Mouse (Mus musculus) cerebellum, postnatal 10 days (tissue): Measurements from ENCODE around the gene Acox1.
A peak's percentile ranks its signal among the peaks of the same experiment; 100 is the strongest.

Experiments
- DNase-seq, 2 experiments: peaks; one replicate each; pipeline ENCODE4 v3.0.0; 2021; ENCODE audit warnings: mixed read lengths in 2 of 2

Gene Acox1

DNA sequence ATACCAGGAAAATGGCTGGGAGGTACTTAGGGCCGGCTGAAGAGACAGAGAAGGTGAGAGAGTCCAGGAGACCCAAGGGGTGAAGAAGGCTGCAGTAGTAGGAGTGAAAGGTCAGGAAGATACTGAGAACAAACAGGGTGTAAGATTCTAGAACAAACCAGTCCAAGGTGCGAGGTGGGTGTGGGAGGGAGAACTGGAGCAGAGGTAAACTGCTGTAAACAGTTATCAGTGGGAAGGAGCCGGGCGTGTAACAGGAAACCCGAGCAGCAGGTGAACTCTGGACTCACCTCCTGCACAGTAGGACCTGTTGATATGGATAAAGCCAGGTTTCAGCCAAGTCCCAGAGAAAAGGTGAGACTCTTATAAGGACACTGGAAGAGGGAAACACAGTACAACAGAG lies 11.9 kb upstream of the Acox1 start:
- DNase-seq: no peak

DNA sequence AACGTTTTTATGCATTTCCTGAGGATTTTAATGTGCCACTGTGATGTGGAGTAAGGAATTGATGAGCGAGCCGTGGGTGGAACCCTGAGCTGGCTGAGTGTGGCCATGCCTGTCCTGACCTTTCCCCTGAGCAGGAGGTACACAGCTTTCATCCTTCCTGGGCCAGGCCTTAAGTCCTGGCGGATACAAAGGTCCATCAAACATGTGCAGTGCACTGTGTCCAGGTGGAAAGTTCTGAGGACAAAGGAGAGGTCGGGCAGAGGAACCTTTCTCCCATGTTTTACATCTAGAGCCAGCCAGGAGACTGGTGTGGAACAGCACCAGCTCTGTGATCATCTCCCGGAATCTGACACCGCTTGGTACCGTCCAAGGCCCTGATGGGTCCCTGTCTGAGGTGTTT lies 10.4 kb upstream of the Acox1 start:
- no peak for DNase-seq

DNA sequence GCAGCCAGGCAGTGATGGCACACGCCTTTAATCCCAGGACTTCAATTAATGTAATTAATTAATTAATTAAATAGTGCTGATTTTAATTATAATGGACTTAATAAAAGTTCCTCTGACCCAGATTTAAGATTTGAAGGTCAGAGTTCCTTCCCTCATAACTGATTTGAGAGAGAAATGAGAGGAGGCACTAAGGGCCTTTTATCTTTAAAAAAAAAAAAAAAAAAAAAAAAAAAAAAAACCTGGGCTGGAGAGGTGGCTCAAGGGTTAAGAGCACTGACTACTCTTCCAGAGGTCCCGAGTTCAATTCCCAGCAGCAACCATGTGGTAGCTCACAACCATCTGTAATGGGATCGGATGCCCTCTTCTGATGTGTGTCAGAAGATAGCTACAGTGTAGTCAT lies 9.8 kb upstream of the Acox1 start:
- no peak for DNase-seq

GRCm38 (mm10) chr11:116206678-116207077 lies 7.8 kb upstream of the Acox1 start:
- DNase-seq: no peak

DNA sequence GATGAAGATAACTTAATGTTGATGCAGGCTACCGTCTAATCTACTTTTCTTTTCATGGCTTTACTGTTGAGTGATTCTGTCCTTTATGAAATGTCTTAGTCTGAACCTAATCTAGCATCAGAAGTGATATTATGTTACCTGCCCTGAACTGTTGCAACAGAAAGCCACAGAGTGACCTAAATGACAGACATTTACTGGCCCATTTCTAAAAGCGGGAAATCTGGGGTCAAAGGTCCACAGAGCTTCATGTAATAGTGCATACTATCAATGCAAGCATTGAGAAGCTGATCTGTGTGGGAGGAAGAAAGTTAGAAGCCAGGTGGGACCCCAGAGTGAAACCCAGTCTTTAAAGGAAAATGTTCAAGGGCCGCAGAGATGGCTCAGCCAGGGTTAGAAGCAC lies 4.3 kb upstream of the Acox1 start:
- DNase-seq: no peak

DNA sequence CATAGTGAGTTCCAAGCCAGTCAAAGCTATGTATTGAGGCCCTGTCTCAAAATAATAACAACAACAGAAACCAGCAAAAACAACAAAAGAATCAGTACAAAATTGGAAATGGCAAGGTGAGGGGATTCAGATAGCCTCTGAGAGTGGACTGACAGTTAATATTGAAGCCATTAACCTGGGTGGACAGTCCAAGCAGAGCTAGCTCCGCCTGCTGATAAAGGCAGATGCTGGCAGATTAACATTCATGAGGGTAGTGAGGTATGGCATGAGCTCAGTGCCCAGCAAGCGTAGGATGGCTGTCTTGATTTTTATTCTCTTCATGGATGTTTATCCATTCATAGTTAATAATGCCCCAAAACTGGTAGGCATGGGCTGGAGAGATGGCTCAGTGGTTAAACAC lies 2.3 kb upstream of the Acox1 start:
- no peak for DNase-seq

DNA sequence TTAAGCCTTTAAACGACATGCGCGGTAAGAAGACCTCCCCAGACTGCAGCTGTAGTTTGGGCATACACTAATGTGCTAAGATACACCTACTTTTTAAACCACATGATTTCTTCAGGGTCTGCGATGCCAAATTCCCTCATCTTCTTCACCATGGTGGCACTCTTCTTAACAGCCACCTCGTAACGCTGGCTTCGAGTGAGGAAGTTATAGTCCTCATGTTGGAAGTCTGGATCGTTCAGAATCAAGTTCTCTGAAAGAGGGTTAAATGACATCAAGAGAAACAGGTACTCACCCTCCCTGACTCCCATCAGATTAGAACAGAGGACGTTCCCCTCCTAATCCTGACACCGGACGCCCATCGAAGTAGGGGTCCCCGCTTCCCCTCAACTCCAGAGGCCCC lies 713 bp downstream of the Acox1 start:
- DNase-seq: no peak

DNA sequence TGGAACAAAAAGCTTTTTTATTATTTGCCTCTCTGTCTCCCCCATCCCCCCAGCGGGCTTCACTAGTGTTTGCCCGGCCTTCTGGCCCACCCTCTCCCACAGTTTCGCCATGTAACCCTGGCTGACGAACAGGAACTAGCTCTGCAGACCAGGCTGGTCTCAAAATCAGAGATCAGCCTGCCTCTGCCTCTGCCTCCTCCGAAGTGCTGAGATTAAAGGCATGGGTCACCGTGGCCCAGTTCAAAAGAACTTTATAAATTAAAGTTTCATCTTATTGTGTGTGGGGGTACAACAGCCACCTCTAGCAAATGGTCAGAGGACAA lies 1.3 kb downstream of the Acox1 start:
- DNase-seq: no peak

DNA sequence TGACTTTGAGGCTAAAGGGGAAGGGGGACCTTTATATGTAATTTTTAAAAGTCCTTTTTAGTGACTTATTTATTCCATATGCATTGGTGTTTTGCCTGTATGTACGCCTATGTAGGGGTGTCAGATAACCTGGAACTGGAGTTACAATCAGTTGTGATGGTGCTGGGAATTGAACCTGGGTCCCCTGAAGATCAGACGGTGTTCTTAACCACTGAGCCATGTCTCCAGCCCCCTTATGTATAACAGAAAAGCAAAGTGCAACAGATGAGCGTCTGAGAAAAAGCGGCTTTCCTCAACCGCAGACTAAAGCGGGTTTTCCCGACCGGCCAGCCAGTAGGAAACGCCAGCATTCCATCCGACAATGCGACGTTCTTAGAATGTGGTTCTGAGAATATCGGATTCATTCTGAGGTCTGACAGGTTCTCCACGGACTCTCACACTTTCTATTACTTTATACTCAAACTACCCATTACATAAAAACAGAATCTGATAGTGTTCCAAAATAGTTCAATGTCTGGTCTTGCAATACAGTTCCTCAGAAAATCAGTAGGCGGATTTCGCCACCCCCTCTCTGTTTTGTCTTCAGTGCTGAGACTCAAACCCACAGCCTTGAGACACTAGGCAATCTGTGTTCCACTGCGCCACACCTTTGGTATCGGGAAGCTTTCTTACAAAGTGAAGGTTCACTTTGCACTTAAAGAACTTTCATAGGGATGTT lies 1.8 kb downstream of the Acox1 start:
- no peak for DNase-seq

DNA sequence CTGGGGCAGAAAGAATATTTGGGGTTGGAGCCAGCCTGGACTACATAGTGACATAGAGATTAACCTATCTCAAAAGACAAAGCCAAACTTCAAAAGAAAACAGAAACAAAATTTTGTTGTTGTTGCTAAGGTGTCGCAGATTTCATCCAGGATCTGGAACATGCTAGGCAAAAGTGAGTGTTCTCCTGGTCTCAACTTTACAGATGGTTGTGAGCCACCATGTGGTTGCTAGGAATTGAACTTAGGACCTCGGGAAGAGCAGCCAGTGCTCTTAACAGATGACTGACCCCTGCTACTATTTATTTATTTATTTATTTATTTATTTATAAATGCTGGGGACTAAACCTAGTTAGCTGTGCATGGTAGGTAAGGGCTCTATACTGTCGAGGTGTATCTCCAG lies 2.5 kb downstream of the Acox1 start:
- no peak for DNase-seq

DNA sequence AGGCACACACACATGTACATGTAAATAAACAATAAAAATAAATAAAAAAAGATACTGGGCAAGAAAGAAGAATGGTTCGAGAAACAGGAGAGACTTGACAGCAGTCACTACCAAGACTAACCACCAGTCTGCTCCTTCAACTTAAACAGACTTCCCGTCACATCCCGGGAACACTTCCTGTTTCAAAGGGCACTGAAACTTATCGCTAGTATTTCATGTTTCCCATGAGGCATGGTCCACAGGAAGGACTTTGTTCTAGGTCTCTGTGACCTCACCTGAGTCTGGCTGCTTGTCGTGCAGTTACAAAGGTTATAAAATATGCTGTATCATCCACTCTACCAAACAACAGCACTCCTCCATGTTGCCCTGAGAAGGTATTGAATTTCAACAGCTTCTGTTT lies 3.6 kb downstream of the Acox1 start:
- no peak for DNase-seq

DNA sequence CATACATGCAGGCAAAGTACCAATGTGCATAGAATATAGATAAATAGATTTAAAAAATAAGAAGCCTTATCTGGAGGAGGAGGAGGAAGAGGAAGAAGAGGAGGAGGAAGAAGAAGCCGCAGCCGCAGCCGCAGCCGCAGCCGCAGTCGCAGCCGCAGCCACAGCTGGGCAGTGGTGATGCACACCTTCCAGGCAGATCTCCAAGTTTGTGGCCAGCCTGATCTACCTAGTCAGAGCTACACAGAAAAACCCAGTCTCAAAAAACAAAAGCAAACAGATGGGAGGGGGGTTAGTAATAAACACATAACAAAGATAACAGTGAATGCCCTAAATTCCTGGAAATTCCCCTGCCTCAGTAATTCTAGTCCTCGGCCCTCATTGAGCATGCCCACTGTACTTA lies 4.2 kb downstream of the Acox1 start:
- DNase-seq: no peak

- DNase-seq: no peak
Observed at GRCm38 (mm10) chr11:116187226-116187930, 11.5 kb downstream of the Acox1 start.

DNA sequence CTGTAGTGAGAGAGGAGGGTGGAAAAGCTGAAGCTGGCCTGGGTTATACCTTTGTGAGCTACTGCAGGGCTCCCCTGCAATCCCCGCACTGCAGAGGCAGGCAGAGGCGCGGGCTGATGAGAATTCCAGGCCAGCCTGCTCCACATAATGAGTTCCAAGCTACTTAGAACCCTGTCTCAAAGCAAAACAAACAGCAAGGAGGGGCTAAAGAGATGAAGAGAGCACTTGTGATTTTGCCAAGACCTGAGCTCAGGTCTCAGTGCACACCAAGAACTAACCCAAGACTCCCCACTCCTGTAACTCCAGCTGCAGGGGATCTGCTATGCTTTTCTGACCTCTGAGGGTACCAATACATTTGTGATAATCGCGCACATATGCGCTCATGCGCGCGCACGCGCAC lies 12.5 kb downstream of the Acox1 start:
- no peak for DNase-seq

GRCm38 (mm10) chr11:116185836-116186235 lies 13.0 kb downstream of the Acox1 start:
- peak in 1 of 2 experiments; percentile 36 for DNase-seq

DNA sequence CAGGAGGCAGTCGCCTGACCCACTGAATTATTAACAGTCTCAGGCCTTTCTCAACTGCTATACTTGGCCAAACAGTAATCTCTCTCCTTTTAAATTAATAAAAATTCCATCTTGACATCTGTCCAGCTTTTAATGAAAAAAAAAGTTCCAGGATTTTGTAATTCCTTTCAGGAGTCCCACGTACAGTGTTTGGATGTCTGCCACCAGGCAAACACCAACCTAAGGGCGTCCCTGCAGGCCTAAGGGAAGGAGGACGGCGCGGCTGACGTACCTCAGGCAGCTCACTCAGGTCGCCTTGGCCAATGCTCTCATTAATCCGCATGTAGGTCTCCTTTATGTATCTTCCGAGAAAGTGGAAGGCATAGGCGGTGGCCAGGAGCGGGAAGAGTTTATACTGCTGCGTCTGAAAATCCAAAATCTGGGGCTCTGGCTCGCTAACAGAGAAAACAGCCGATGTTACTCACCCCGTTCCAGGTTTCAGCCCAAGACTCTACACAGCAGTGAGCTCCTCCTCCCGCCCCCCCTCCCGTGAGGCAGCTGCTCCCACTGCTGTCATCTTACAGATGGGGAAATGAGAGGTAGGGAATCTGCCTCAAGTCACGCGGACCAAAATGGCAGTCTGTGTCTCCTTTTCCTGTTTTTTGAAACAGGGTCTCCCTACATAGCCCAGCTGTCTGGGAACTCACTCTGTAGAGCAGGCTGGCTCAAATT lies 20.3 kb downstream of the Acox1 start:
- DNase-seq: no peak

- no peak for DNase-seq
Observed at GRCm38 (mm10) chr11:116176010-116176409, 22.8 kb downstream of the Acox1 start.

DNA sequence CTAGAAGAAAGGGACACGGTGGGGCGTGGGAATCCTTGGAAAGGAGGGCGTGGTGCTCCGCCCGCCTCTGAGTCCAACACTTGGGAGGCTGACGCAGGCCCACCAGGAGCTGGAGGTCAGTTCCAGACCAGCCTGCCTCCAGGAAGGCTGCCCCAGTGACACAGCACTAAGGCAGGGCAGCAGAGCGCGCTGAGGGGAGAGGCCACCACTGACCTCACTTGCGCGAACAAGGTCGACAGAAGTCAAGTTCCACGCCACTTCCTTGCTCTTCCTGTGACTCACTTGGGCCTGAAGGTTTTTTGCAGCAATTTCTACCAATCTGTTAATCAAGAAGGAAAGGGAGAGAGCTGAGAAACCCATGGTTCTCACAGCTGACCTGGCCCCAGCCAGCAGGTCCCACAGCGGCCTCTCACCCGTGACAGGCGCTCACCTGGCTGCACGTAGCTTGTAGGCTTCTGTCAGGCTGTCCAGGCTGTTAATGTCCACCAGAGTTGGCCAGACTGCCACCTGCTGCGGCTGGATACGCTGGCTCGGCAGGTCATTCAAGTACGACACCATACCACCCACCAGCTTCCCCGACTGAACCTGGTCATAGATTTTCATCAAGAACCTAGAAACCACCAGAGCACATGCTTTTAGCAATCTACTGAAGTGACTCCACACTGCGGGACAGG lies 23.9 kb downstream of the Acox1 start:
- no peak for DNase-seq

- no peak for DNase-seq
Observed at GRCm38 (mm10) chr11:116171959-116172358, 26.9 kb downstream of the Acox1 start.

GRCm38 (mm10) chr11:116170003-116170800 lies 28.6 kb downstream of the Acox1 start:
- no peak for DNase-seq

- no peak for DNase-seq
Observed at GRCm38 (mm10) chr11:116169214-116169613, 29.6 kb downstream of the Acox1 start.

GRCm38 (mm10) chr11:116167884-116168439 lies 30.9 kb downstream of the Acox1 start, which contains the start of gene Fbf1:
TSS of gene Fbf1 (minus strand) at chr11:116168166.
- peak; percentile 98 to 99 for DNase-seq
